9 mouse cellular contexts compared by ENCODE assay signal in genomic region chr13:19682879-19683640, GRCm38 (mm10). TPM values are rescaled to one million over a fixed set of nuclear protein-coding genes. Genes with fewer than 3 reads are reported as not detected.
DNase-seq lines count a peak whose midpoint lies in the region; ATAC-seq and TF ChIP-seq lines count a peak whose summit lies in the region.
"Had no signal": no experiment of that assay in that cellular context is flagged by ENCODE, and none has a peak within 500 bp of the region (broad histone marks: within the 10 kb centered on the region; RNA-seq: fewer than 3 reads in every experiment).

No protein-coding gene starts in this region.

- H3K36me3 ChIP-seq in limb, embryonic 13.5 days = no peaks in the 10 kb centered on the region
- no peaks in the 10 kb centered on the region for H3K36me3 ChIP-seq in limb, embryonic 10.5 days
- H3K36me3 ChIP-seq in forebrain, postnatal 0 days (ENCODE audit: insufficient read depth) = no peaks in the 10 kb centered on the region
- no peaks in the 10 kb centered on the region for H3K36me3 ChIP-seq in hindbrain, embryonic 10.5 days
- no peaks in the 10 kb centered on the region for H3K36me3 ChIP-seq in midbrain, embryonic 16.5 days (ENCODE audit: control insufficient read depth, insufficient read depth, low read length)
- H3K36me3 ChIP-seq in liver, embryonic 12.5 days = no peaks in the 10 kb centered on the region

- no peaks in the 10 kb centered on the region for H3K4me1 ChIP-seq in limb, embryonic 13.5 days
- no peaks in the 10 kb centered on the region for H3K4me1 ChIP-seq in limb, embryonic 10.5 days
- no peaks in the 10 kb centered on the region for H3K4me1 ChIP-seq in forebrain, postnatal 0 days (ENCODE audit: insufficient read depth)
- 0 out of 2 replicates have a peak, but pooled peaks cover 4% of the 10 kb centered on the region for H3K4me1 ChIP-seq in hindbrain, embryonic 10.5 days (replicated peaks)
- no peaks in the 10 kb centered on the region for H3K4me1 ChIP-seq in midbrain, embryonic 16.5 days (ENCODE audit: control insufficient read depth, insufficient read depth, low read length)
- no peaks in the 10 kb centered on the region for H3K4me1 ChIP-seq in liver, embryonic 12.5 days

- H3K27ac ChIP-seq in limb, embryonic 13.5 days = no peak overlapping the region
- H3K27ac ChIP-seq in limb, embryonic 10.5 days = no peak overlapping the region
- H3K27ac ChIP-seq in forebrain, postnatal 0 days (ENCODE audit: low read depth, low read length) = no peak overlapping the region
- no peak overlapping the region for H3K27ac ChIP-seq in hindbrain, embryonic 10.5 days
- H3K27ac ChIP-seq in midbrain, embryonic 16.5 days (ENCODE audit: low read length) = peak overlapping the region; percentile 52; the same call in 1 of the 2 replicates
- no peak overlapping the region for H3K27ac ChIP-seq in liver, embryonic 12.5 days

- no peak overlapping the region for H3K4me3 ChIP-seq in limb, embryonic 13.5 days
- H3K4me3 ChIP-seq in limb, embryonic 10.5 days = no peak overlapping the region
- no peak overlapping the region for H3K4me3 ChIP-seq in forebrain, postnatal 0 days (ENCODE audit: low read depth, low read length)
- H3K4me3 ChIP-seq in hindbrain, embryonic 10.5 days = no peak overlapping the region
- H3K4me3 ChIP-seq in midbrain, embryonic 16.5 days (ENCODE audit: low read depth, low read length) = no peak overlapping the region
- no peak overlapping the region for H3K4me3 ChIP-seq in liver, embryonic 12.5 days

- no peak overlapping the region for H3K9ac ChIP-seq in limb, embryonic 13.5 days
- H3K9ac ChIP-seq in forebrain, postnatal 0 days = no peak overlapping the region
- H3K9ac ChIP-seq in midbrain, embryonic 16.5 days (ENCODE audit: low read depth, low read length) = no peak overlapping the region
- no peak overlapping the region for H3K9ac ChIP-seq in liver, embryonic 12.5 days

- TF ChIP-seq CTCF in forebrain, postnatal 0 days (IDR thresholded peaks at IDR 0.05; ENCODE audit: low read depth) = no peak

- no peak overlapping the region for H3K4me2 ChIP-seq in limb, embryonic 13.5 days (replicated peaks)
- H3K4me2 ChIP-seq in forebrain, postnatal 0 days (ENCODE audit: low read depth) = no peak overlapping the region
- no peak overlapping the region for H3K4me2 ChIP-seq in midbrain, embryonic 16.5 days (ENCODE audit: low read length)
- H3K4me2 ChIP-seq in liver, embryonic 12.5 days = no peak overlapping the region

- peak; percentile 51; the same call in 1 of the 2 replicates for ATAC-seq in limb, embryonic 13.5 days (ENCODE audit: low FRiP score, low read depth)
- ATAC-seq in forebrain, postnatal 0 days = peak; percentile 92
- ATAC-seq in midbrain, embryonic 16.5 days = peak; percentile 94
- no peak for ATAC-seq in liver, embryonic 12.5 days
- no peak for ATAC-seq in erythroid progenitor cell, adult 5-6 weeks (replicated peaks; ENCODE audit: low FRiP score, poor library complexity, severe bottlenecking)

- no peak for DNase-seq in limb, embryonic 10.5 days (ENCODE audit: low spot score)
- peak; percentile 64 for DNase-seq in forebrain, postnatal 0 days
- DNase-seq in hindbrain, embryonic 10.5 days (ENCODE audit: low spot score) = peak; percentile 10
- no peak for DNase-seq in thymus, postnatal 4 days

- H3K27me3 ChIP-seq in limb, embryonic 13.5 days = no peaks in the 10 kb centered on the region
- H3K27me3 ChIP-seq in limb, embryonic 10.5 days (ENCODE audit: low read depth, poor library complexity, severe bottlenecking) = no peaks in the 10 kb centered on the region
- no peaks in the 10 kb centered on the region for H3K27me3 ChIP-seq in forebrain, postnatal 0 days (ENCODE audit: insufficient read depth, low read length)
- no peaks in the 10 kb centered on the region for H3K27me3 ChIP-seq in hindbrain, embryonic 10.5 days (ENCODE audit: insufficient read depth, poor library complexity, severe bottlenecking)
- H3K27me3 ChIP-seq in midbrain, embryonic 16.5 days (ENCODE audit: control insufficient read depth, insufficient read depth, low read depth, low read length) = no peaks in the 10 kb centered on the region
- no peaks in the 10 kb centered on the region for H3K27me3 ChIP-seq in liver, embryonic 12.5 days (replicated peaks)

- no peaks in the 10 kb centered on the region for H3K9me3 ChIP-seq in limb, embryonic 13.5 days
- no peaks in the 10 kb centered on the region for H3K9me3 ChIP-seq in limb, embryonic 10.5 days (replicated peaks)
- no peaks in the 10 kb centered on the region for H3K9me3 ChIP-seq in forebrain, postnatal 0 days (ENCODE audit: low read length)
- H3K9me3 ChIP-seq in hindbrain, embryonic 10.5 days = no peaks in the 10 kb centered on the region
- H3K9me3 ChIP-seq in midbrain, embryonic 16.5 days (replicated peaks; ENCODE audit: control insufficient read depth, low read length, poor library complexity, severe bottlenecking) = no peaks in the 10 kb centered on the region
- H3K9me3 ChIP-seq in liver, embryonic 12.5 days (replicated peaks) = no peaks in the 10 kb centered on the region

- 63% methylated on average over 8 of the region's 8 CpGs for WGBS in limb, embryonic 13.5 days
- WGBS in limb, embryonic 10.5 days = 76% methylated on average over 8 of the region's 8 CpGs
- WGBS in forebrain, postnatal 0 days = 23% methylated on average over 8 of the region's 8 CpGs
- 71% methylated on average over 8 of the region's 8 CpGs for WGBS in hindbrain, embryonic 10.5 days
- 42% methylated on average over 8 of the region's 8 CpGs for WGBS in midbrain, embryonic 16.5 days
- WGBS in liver, embryonic 12.5 days (ENCODE audit: insufficient replicate concordance) = 69% methylated on average over 8 of the region's 8 CpGs

RNA-seq across cellular contexts. Expression of gene Nme8, which starts 14.5 kb away (rescaled TPM):
- not detected in 2 replicates for polyA plus RNA-seq in limb, embryonic 13.5 days (2015; fragmentation: Nextera tagmentation; extraction: Ambion mirVana)
- not detected in 2 replicates for polyA plus RNA-seq in limb, embryonic 10.5 days (2016; fragmentation: Nextera tagmentation; extraction: Ambion mirVana)
- total RNA-seq in forebrain, postnatal 0 days (2014; rRNA removed) = not detected in 2 replicates
- not detected in 2 replicates for polyA plus RNA-seq in forebrain, postnatal 0 days (2015; fragmentation: Nextera tagmentation; extraction: Ambion mirVana)
- not detected in 2 replicates for polyA plus RNA-seq in hindbrain, embryonic 10.5 days (2016; fragmentation: Nextera tagmentation; extraction: Ambion mirVana)
- 0.18 TPM in 1 of 2 replicates, not detected in the other for polyA plus RNA-seq in midbrain, embryonic 16.5 days (2015; fragmentation: Nextera tagmentation; extraction: Ambion mirVana)
- polyA plus RNA-seq in liver, embryonic 12.5 days (2016; fragmentation: Nextera tagmentation; extraction: Ambion mirVana) = not detected in 2 replicates
- not detected in 2 replicates for total RNA-seq in erythroid progenitor cell, adult 5-6 weeks (2015; ENCODE audit: low replicate concordance)
- not detected in 2 replicates for total RNA-seq in erythroid progenitor cell, adult 5-6 weeks (2017; ENCODE audit: low replicate concordance)
- total RNA-seq: left cerebral cortex, postnatal 25 days had no signal

Comparison
In these comparisons a context has a peak if more than half of its experiments do, and no peak if none do; other contexts are left out.
1. ATAC-seq: peak in limb, embryonic 13.5 days (single experiment), forebrain, postnatal 0 days (single experiment) and midbrain, embryonic 16.5 days (single experiment); none in liver, embryonic 12.5 days (single experiment) and erythroid progenitor cell, adult 5-6 weeks (single experiment).
2. DNase-seq: peak in forebrain, postnatal 0 days (single experiment) and hindbrain, embryonic 10.5 days (single experiment); none in limb, embryonic 10.5 days (single experiment) and thymus, postnatal 4 days (single experiment).